Mouse (Mus musculus): Measurements from ENCODE around the gene Fcrl5. TPM values are rescaled to one million over a fixed set of nuclear protein-coding genes. Genes with fewer than 3 reads are reported as not detected.

Gene Fcrl5
- polyA plus RNA-seq, 1 experiment from 2014 or later = not detected

DNA sequence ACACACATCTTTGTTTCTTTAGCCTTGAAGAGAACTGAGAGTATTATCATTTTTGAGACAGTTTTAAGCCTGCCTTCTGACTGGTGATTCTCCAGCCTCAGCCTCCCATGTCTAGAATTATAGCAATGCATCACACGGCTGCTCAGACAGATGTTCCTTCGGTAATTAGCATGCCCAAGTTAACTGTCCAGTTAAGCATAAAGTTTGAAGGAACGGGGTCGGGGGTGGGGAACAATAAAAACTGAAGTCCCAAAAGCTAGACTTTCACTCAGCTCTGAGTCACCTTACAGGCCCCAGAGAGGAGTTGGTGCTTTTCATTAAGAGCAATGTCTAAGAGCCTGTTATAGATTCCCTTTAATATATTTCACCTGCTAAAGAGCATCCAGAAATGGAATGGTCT is 51.8 kb downstream of the Fcrl5 start:
- Histone ChIP-seq H3K9me3 (replicated peaks; ENCODE audit: control insufficient read depth, low read length) (no peaks in the 10 kb centered on the region), H3K27ac (ENCODE audit: low read length) (no peak overlapping the region), H3K9ac (ENCODE audit: low read length) (no peak overlapping the region), H3K4me1 (ENCODE audit: control insufficient read depth, insufficient read depth, low read length) (no peaks in the 10 kb centered on the region), H3K27me3 (ENCODE audit: control insufficient read depth, insufficient read depth, low read length) (no peaks in the 10 kb centered on the region), H3K4me3 (replicated peaks; ENCODE audit: low read length) (no peak overlapping the region), H3K36me3 (ENCODE audit: control insufficient read depth, insufficient read depth, low read length) (no peaks in the 10 kb centered on the region), H3K4me2 (ENCODE audit: low read depth, low read length) (no peak overlapping the region)
- 89% methylated on average over 4 of the region's 4 CpGs for WGBS
- ATAC-seq (ENCODE audit: insufficient read depth, low FRiP score) = no peak

DNA sequence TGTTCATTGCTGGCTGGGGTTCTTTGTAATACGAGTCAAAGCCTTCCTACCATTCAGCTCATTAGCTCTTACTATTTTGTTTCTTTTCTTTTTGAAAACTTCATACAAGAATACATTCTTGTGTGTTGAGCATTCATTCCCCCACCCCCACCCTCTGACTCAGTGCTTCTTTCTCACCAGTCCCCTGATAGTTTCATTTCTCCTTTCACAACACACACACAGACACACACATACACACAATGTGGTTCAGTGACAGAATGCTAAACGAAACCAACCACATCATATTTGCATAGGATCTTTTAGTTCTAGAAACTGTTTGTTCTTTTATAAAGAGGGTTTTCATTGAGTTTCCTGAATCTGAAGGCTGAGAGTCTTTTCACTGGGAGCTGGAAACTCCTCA is 52.3 kb downstream of the Fcrl5 start:
- Histone ChIP-seq H3K4me1 (ENCODE audit: control insufficient read depth, insufficient read depth, low read length) (no peaks in the 10 kb centered on the region), H3K4me2 (ENCODE audit: low read depth, low read length) (no peak overlapping the region), H3K9ac (ENCODE audit: low read length) (no peak overlapping the region), H3K36me3 (ENCODE audit: control insufficient read depth, insufficient read depth, low read length) (no peaks in the 10 kb centered on the region), H3K27me3 (ENCODE audit: control insufficient read depth, insufficient read depth, low read length) (no peaks in the 10 kb centered on the region), H3K27ac (ENCODE audit: low read length) (no peak overlapping the region), H3K9me3 (replicated peaks; ENCODE audit: control insufficient read depth, low read length) (no peaks in the 10 kb centered on the region), H3K4me3 (replicated peaks; ENCODE audit: low read length) (no peak overlapping the region)
- WGBS = 62% methylated on average over 2 of the region's 2 CpGs
- no peak for ATAC-seq (ENCODE audit: insufficient read depth, low FRiP score)

DNA sequence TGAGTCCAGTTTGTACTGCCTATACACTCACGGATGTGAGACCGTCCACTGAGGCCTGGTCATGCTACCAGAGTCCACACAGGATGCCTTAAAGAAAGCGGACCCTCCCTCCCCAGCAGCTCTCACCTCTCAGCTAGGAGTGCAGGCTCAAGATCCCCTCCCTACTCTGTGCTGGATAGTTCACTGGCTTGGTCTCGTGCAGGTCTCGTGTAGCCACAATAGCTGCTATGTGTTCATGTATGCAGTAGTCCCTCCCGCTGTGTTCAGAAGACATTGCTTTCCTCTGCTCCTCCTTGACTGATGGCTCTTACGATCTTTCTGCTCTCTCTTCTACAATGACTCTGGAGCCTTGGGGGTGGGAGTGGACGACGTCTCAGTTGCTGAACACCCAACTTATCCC is 62.7 kb downstream of the Fcrl5 start:
- Histone ChIP-seq H3K4me2 (ENCODE audit: low read depth, low read length) (no peak overlapping the region), H3K9ac (ENCODE audit: low read length) (no peak overlapping the region), H3K4me1 (ENCODE audit: control insufficient read depth, insufficient read depth, low read length) (no peaks in the 10 kb centered on the region), H3K9me3 (replicated peaks; ENCODE audit: control insufficient read depth, low read length) (no peaks in the 10 kb centered on the region), H3K36me3 (ENCODE audit: control insufficient read depth, insufficient read depth, low read length) (no peaks in the 10 kb centered on the region), H3K27ac (ENCODE audit: low read length) (no peak overlapping the region), H3K4me3 (replicated peaks; ENCODE audit: low read length) (no peak overlapping the region), H3K27me3 (ENCODE audit: control insufficient read depth, insufficient read depth, low read length) (no peaks in the 10 kb centered on the region)
- 0 out of 2 replicates have a peak, but pooled peaks have one; percentile 29 for ATAC-seq (ENCODE audit: insufficient read depth, low FRiP score)
- 82% methylated on average over 9 of the region's 9 CpGs for WGBS

DNA sequence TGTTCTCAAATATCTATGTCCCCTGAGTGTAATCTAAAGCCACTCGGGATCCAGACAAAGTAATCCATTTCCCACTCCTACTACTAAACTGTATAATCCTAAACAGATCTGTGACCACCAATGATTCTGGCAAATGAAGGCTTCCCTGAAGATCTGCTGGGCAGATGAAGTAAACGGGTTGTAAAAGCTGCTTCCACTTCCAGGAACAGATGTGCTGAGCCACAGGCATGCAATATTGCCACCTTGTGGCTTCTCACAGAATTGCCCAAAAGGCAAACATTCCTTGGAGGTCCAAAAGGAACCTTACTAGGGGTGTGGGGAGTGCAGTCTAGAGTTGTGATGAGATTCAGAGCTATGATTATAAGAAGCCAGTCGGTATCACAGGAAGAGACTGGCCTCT is 63.5 kb downstream of the Fcrl5 start:
- Histone ChIP-seq H3K4me2 (ENCODE audit: low read depth, low read length) (no peak overlapping the region), H3K9ac (ENCODE audit: low read length) (no peak overlapping the region), H3K36me3 (ENCODE audit: control insufficient read depth, insufficient read depth, low read length) (no peaks in the 10 kb centered on the region), H3K4me3 (replicated peaks; ENCODE audit: low read length) (no peak overlapping the region), H3K4me1 (ENCODE audit: control insufficient read depth, insufficient read depth, low read length) (no peaks in the 10 kb centered on the region), H3K27me3 (ENCODE audit: control insufficient read depth, insufficient read depth, low read length) (no peaks in the 10 kb centered on the region), H3K9me3 (replicated peaks; ENCODE audit: control insufficient read depth, low read length) (no peaks in the 10 kb centered on the region), H3K27ac (ENCODE audit: low read length) (no peak overlapping the region)
- no peak for ATAC-seq (ENCODE audit: insufficient read depth, low FRiP score)
- WGBS = 10% methylated on average over 3 of the region's 3 CpGs

DNA sequence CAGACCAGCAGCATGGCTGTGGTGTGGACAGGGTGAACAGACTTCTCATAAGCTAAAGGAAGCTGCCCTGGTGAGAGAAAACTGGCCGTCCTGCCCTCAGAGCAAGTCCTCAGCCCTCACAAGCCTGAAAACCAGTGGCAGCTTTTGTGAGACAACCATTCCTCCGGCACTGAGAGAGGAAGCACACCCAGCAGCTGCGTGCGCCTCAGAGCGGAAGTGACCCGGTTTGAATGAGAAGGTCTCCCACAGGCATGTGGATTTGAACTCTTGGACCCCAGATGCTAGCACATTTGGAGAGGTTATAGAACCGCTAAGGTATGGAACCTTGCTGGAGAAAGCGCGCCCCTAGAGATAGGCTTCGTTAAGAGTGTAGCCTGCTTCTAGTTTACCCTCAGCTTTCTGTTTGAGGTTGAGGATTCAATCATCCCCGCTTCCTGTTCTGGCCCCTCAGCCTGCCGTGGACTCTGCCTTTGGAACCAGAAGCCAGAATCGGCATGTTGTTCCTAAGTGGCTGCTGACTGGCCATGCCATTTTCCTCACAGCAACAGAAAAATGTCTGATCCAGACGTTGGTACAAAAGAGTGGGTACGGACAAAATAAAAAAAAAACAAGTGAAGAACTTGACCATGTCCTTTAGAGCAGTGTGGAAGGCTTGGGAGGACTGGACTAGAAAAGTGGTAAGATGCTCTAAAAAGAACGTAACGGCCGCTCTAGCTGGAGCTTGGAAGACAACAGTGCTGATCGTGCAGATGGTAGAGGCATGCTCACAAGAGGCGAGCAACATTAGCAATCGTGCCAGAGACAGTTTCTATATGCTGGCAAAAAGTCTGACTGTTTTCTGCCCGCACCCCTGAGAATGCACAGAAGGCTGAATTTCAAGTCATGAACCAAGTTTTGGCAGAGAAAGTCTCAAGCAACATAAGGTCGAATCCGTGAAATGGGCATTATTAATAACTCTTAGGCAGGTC is 64.8 kb downstream of the Fcrl5 start:
- 72% methylated on average over 24 of the region's 24 CpGs for WGBS
- H3K4me1 ChIP-seq (ENCODE audit: control insufficient read depth, insufficient read depth, low read length) = no peaks in the 10 kb centered on the region
- H3K36me3 ChIP-seq (ENCODE audit: control insufficient read depth, insufficient read depth, low read length) = no peaks in the 10 kb centered on the region
- no peaks in the 10 kb centered on the region for H3K27me3 ChIP-seq (ENCODE audit: control insufficient read depth, insufficient read depth, low read length)
- H3K9ac ChIP-seq (ENCODE audit: low read length) = no peak overlapping the region
- no peak overlapping the region for H3K4me3 ChIP-seq (replicated peaks; ENCODE audit: low read length)
- no peak for ATAC-seq (ENCODE audit: insufficient read depth, low FRiP score)
- no peaks in the 10 kb centered on the region for H3K9me3 ChIP-seq (replicated peaks; ENCODE audit: control insufficient read depth, low read length)
- no peak overlapping the region for H3K4me2 ChIP-seq (ENCODE audit: low read depth, low read length)
- H3K27ac ChIP-seq (ENCODE audit: low read length) = no peak overlapping the region

DNA sequence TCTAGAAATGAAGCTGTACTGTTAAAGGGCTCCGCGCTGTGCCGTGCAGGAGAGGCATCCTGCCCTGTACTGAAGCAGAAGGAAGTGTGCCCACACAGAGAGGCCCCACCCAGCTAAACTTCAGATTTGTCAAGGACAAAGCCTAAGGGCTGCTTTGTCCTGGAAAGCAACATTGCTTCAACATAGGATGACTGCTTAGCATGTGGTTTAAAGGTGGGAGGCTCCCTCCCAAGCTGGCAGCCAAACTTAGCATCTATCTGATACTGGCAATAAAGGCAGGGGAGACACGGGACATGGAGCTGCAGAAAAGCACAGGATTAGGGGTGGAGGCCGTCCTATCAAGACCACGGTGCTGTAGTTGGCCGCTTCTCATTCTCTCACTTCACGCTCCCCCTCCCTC is 65.6 kb downstream of the Fcrl5 start:
- Histone ChIP-seq H3K27ac (ENCODE audit: low read length) (no peak overlapping the region), H3K9ac (ENCODE audit: low read length) (no peak overlapping the region), H3K36me3 (ENCODE audit: control insufficient read depth, insufficient read depth, low read length) (no peaks in the 10 kb centered on the region), H3K4me3 (replicated peaks; ENCODE audit: low read length) (no peak overlapping the region), H3K4me2 (ENCODE audit: low read depth, low read length) (no peak overlapping the region), H3K27me3 (ENCODE audit: control insufficient read depth, insufficient read depth, low read length) (no peaks in the 10 kb centered on the region), H3K4me1 (ENCODE audit: control insufficient read depth, insufficient read depth, low read length) (no peaks in the 10 kb centered on the region), H3K9me3 (replicated peaks; ENCODE audit: control insufficient read depth, low read length) (no peaks in the 10 kb centered on the region)
- WGBS = 46% methylated on average over 8 of the region's 8 CpGs
- ATAC-seq (ENCODE audit: insufficient read depth, low FRiP score) = no peak

DNA sequence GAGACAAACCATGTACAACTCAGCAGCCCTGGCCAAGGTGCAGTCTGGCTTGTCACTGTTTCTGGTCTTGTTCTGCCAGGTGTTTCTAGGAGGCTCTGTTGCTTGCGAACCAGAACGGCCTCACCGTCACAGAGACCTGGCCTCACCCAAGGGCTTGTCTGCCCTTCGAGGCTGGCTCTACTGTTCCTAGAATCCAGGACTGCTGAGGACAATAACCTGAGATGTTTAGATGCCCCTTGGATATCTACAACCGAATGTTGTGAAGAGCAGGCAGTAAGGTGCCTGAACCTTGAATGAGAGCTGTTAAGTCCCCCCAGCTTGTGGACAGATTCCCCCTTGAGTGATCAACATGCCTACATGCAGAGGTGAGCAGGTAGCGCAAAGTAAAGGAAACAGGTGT is 67.2 kb downstream of the Fcrl5 start:
- no peaks in the 10 kb centered on the region for H3K27me3 ChIP-seq (ENCODE audit: control insufficient read depth, insufficient read depth, low read length)
- H3K36me3 ChIP-seq (ENCODE audit: control insufficient read depth, insufficient read depth, low read length) = no peaks in the 10 kb centered on the region
- no peaks in the 10 kb centered on the region for H3K4me1 ChIP-seq (ENCODE audit: control insufficient read depth, insufficient read depth, low read length)
- H3K4me3 ChIP-seq (replicated peaks; ENCODE audit: low read length) = no peak overlapping the region
- no peak overlapping the region for H3K9ac ChIP-seq (ENCODE audit: low read length)
- H3K9me3 ChIP-seq (replicated peaks; ENCODE audit: control insufficient read depth, low read length) = no peaks in the 10 kb centered on the region
- H3K27ac ChIP-seq (ENCODE audit: low read length) = no peak overlapping the region
- no peak for ATAC-seq (ENCODE audit: insufficient read depth, low FRiP score)
- H3K4me2 ChIP-seq (ENCODE audit: low read depth, low read length) = no peak overlapping the region
- 89% methylated on average over 6 of the region's 6 CpGs for WGBS

DNA sequence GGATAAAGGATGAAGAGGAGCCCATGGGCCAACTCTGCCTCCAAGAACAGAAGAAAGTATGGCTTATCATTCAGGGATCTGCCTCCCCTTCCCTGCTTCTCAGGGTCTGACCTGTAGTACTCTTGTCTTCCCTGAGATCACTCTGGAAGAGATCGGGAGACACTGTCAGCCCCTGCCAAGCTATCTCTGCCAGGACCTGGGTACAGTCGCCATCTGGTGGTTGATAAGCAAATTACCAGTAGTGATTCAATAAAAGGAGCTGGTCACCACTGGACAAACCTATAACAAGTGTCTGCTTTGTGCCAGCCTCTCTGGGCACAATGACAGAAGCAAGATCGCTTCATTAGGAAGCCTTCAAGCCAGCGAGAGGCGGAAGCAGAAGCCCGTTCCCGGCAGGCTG is 68.8 kb downstream of the Fcrl5 start:
- WGBS = 26% methylated on average over 7 of the region's 7 CpGs
- Histone ChIP-seq H3K27me3 (ENCODE audit: control insufficient read depth, insufficient read depth, low read length) (no peaks in the 10 kb centered on the region), H3K4me2 (ENCODE audit: low read depth, low read length) (no peak overlapping the region), H3K27ac (ENCODE audit: low read length) (no peak overlapping the region), H3K4me3 (replicated peaks; ENCODE audit: low read length) (no peak overlapping the region), H3K9me3 (replicated peaks; ENCODE audit: control insufficient read depth, low read length) (no peaks in the 10 kb centered on the region), H3K36me3 (ENCODE audit: control insufficient read depth, insufficient read depth, low read length) (no peaks in the 10 kb centered on the region), H3K9ac (ENCODE audit: low read length) (no peak overlapping the region), H3K4me1 (ENCODE audit: control insufficient read depth, insufficient read depth, low read length) (peaks cover 8% of the 10 kb centered on the region; the same call in 1 of the 2 replicates)
- no peak for ATAC-seq (ENCODE audit: insufficient read depth, low FRiP score)

DNA sequence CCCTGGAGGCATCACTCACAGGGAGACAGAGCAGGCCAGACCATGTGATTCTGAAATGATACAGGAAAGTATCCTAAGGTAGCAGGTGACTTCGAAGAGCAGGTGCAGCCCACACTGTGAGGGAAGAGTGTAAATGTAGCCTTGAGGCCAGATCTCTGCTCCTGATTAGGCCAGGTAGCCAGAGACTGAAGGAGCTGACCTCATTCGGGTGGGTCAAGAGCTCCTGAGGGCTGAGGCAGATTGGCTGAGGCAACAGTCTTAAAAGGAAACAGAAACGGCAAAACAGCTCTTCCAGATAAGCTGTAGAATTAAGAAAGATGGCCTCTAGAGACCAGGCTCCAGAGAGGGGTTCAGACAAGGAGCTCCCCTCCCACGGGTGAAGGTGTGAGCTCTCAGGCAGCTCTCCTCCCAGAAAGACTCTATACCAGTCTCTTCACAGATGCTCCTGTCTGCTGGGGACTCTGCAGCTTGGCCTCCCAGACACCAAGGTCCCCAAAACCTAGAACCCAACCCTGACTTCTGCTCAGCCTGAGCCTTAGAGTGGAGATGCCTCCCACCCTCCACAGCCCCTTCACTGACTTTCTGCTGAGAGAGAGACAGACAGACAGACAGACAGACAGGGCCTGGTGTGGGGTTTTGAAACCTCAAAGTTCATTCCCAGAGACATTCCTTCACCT is 69.3 kb downstream of the Fcrl5 start:
- H3K4me3 ChIP-seq (replicated peaks; ENCODE audit: low read length) = no peak overlapping the region
- H3K9ac ChIP-seq (ENCODE audit: low read length) = no peak overlapping the region
- H3K27me3 ChIP-seq (ENCODE audit: control insufficient read depth, insufficient read depth, low read length) = no peaks in the 10 kb centered on the region
- peaks cover 13% of the 10 kb centered on the region; the same call in 1 of the 2 replicates for H3K4me1 ChIP-seq (ENCODE audit: control insufficient read depth, insufficient read depth, low read length)
- no peak for ATAC-seq (ENCODE audit: insufficient read depth, low FRiP score)
- H3K4me2 ChIP-seq (ENCODE audit: low read depth, low read length) = no peak overlapping the region
- 52% methylated on average over 4 of the region's 4 CpGs for WGBS
- no peaks in the 10 kb centered on the region for H3K36me3 ChIP-seq (ENCODE audit: control insufficient read depth, insufficient read depth, low read length)
- H3K27ac ChIP-seq (ENCODE audit: low read length) = no peak overlapping the region
- H3K9me3 ChIP-seq (replicated peaks; ENCODE audit: control insufficient read depth, low read length) = no peaks in the 10 kb centered on the region
